Mouse (Mus musculus): ENCODE measurements around the gene Gm4871.

GRCm38 (mm10) chr5:144989061-144989405, 43.5 kb downstream of the Gm4871 start:
- no peak for TF ChIP-seq GATA1 (IDR thresholded peaks at IDR 0.05; ENCODE audit: borderline replicate concordance, low read length)
- no peak for TF ChIP-seq FLI1 (IDR thresholded peaks at IDR 0.05; ENCODE audit: low read length)
